Mouse (Mus musculus): ENCODE measurements around the gene Zfp446. TPM values are rescaled to one million over a fixed set of nuclear protein-coding genes. Genes with fewer than 3 reads are reported as not detected.

The Zfp446 gene
- total and polyA plus RNA-seq, 2 experiments from 2014 or later: 8.2 to 13.0 TPM

DNA sequence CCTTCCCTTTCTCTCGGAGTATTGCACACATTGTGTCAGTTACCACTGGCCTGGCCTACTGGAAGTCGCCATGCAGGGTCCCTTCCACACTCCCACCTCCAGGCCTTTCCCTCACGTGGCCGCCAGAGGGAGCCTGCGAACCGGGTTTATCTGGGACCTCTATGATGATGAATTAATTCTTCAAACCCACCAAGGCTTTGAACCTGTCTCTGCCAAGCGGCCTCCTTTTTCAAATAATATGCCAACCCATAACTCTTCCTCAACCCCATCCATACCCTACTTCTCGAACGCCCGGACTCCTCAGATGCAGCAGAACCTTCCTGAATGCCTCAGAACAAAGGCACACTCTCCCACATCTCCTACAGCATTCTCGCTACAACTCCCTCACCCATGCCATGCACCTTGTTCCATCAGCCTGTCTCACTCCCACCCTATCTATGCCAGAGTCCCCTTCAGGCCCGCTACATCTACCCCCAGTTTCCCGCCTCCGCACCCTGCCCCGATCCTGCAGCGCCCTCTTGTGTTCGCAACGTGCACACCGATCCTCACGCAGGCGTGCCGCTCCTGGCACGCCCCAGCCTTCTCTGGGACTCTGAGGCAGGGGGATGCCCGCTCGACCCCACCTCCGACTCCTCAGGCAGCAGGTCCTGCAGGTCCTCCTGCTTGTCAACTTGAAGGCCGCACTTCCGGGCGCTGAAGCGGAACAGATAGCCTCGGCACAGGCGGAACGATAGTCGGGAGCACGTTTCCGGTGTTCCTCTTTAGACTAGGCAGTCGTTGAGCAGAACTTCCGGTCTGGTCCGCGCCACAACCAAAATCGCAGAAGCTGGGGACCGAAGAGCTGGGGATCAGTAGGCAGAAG, 31.7 kb downstream of the Zfp446 start:
- under 1% methylated on average over 42 of the region's 42 CpGs for WGBS
- Histone ChIP-seq H3K27ac (ENCODE audit: low read depth, low read length) (peak overlapping the region; percentile 95), H3K9me3 (ENCODE audit: low read length) (no peaks in the 10 kb centered on the region), H3K27me3 (ENCODE audit: insufficient read depth, low read length) (no peaks in the 10 kb centered on the region), H3K4me1 (ENCODE audit: insufficient read depth) (0 out of 2 replicates have a peak, but pooled peaks cover 6% of the 10 kb centered on the region), H3K4me3 (ENCODE audit: low read depth, low read length) (peak overlapping the region; percentile 79), H3K4me2 (ENCODE audit: low read depth) (peak overlapping the region; percentile 74), H3K36me3 (ENCODE audit: insufficient read depth) (peaks cover 32% of the 10 kb centered on the region), H3K9ac (peak overlapping the region; percentile 86)
- DNase-seq (peak; percentile 97), ATAC-seq (peak; percentile 93)
- TF ChIP-seq CTCF (IDR thresholded peaks at IDR 0.05; ENCODE audit: low read depth): peak; percentile 89

DNA sequence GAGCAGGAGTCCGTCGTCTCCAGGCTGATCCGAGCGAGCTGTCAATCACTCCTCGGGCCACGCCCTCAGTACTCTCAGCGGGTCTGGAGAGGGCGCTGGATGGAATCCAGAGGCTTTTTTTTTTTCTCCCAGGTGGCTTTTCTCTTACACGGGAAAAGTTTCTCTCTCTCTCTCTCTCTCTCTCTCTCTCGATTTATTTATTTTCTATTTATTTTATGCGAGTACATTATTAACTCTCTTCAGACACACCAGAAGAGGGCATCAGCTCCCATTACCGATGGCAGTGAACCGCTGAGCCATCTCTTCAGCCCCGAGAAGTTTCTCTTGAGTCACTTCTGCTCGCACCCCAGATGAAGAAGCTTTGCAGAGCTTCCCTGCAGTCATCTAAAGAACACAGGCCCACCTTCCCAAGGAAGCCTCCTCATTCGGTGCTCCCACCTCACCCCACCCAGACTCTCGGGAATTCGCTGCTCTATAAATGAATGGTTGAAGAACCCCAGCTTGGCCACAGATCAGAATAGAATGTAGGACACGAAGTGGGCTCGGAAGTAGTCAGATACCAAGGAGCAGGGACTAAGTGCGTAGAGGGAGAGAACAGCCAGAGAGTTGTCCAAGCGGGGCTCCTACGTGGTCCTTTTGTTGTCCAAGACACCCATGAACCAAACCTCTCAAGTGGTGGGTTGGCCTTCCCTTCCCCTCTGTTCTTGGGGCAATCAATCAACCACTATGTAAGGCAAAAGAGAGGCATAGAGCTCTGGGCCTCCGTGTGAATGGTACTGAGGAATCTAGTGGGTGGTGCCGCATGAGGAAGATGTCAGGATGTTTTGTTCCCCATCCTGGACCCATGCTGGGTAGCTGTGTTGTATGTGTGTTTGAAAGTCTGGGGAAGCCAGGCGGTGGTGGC, 32.6 kb downstream of the Zfp446 start, which contains the start of gene Zbtb45:
TSS of gene Zbtb45 (minus strand) at position 30 of the 904 bp plus-strand sequence.
- H3K4me3 ChIP-seq (ENCODE audit: low read depth, low read length): peak within 1 kb of the TSS; percentile 79
- H3K4me2 ChIP-seq (ENCODE audit: low read depth): peak within 1 kb of the TSS; percentile 74
- peak within 1 kb of the TSS; percentile 95 for H3K27ac ChIP-seq (ENCODE audit: low read depth, low read length)
- H3K4me1 ChIP-seq (ENCODE audit: insufficient read depth): 0 out of 2 replicates have a peak, but pooled peaks cover 6% of the 10 kb centered on the region
- DNase-seq (no peak), ATAC-seq (no peak)
- H3K9me3 ChIP-seq (ENCODE audit: low read length): no peaks in the 10 kb centered on the region
- WGBS: 10% methylated on average over 26 of the region's 26 CpGs
- H3K9ac ChIP-seq: peak within 1 kb of the TSS; percentile 86
- H3K27me3 ChIP-seq (ENCODE audit: insufficient read depth, low read length): no peaks in the 10 kb centered on the region
- peaks cover 25% of the 10 kb centered on the region for H3K36me3 ChIP-seq (ENCODE audit: insufficient read depth)
- no peak for TF ChIP-seq CTCF (IDR thresholded peaks at IDR 0.05; ENCODE audit: low read depth)

DNA sequence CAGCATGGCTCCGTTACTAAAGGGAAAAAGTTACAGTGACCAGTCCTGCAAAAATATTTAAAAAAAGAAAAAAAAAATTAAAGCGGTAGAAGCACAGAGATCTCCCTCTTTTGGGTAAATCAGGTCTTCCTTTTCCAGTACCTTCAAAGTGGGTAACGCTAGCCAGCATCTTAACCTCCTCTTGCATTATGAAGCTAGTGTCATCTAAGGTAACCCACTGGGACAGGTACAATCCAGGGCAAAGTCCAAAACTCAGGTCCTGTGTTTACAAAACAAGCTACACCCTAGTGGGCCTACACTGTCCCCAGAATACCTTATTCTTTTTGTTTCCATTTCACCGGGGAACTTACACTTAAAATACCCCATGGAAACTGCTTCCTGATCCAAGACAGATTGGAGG, 36.0 kb downstream of the Zfp446 start:
- 0 out of 2 replicates have a peak, but pooled peaks cover 6% of the 10 kb centered on the region for H3K4me1 ChIP-seq (ENCODE audit: insufficient read depth)

DNA sequence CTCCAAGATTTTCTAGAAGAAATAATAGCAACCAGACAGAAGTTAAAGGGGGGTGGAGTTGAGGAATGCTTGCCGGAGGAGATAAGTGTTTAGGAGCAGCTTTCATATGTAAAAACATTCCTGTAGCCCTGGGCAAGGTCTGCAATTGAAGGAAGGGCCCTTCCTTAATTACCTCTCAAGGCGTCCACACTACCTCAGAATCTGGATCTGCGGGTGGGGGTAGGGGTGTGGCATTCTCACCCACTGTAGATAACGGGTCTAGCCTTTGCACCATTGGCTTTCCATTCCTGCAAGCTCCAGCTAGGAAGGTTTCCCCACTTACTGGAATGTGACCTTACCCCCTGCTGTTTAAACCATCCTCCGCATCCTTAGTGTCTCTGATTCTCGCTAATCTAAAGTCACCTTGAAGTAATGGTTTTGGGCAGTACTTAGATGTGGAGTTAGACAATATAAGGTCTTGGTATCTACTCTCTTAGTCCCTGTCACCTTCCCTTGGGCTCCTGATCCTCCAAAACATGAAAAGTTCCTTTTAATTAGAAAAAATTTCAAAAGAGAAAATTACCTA, 36.7 kb downstream of the Zfp446 start:
- DNase-seq (no peak), ATAC-seq (no peak)
- no peak overlapping the region for H3K4me2 ChIP-seq (ENCODE audit: low read depth)
- no peak overlapping the region for H3K27ac ChIP-seq (ENCODE audit: low read depth, low read length)
- no peak for TF ChIP-seq CTCF (IDR thresholded peaks at IDR 0.05; ENCODE audit: low read depth)
- WGBS: 40% methylated on average over 6 of the region's 6 CpGs
- H3K36me3 ChIP-seq (ENCODE audit: insufficient read depth): no peaks in the 10 kb centered on the region
- 0 out of 2 replicates have a peak, but pooled peaks cover 6% of the 10 kb centered on the region for H3K4me1 ChIP-seq (ENCODE audit: insufficient read depth)
- no peak overlapping the region for H3K4me3 ChIP-seq (ENCODE audit: low read depth, low read length)
- no peaks in the 10 kb centered on the region for H3K9me3 ChIP-seq (ENCODE audit: low read length)
- H3K9ac ChIP-seq: no peak overlapping the region
- H3K27me3 ChIP-seq (ENCODE audit: insufficient read depth, low read length): no peaks in the 10 kb centered on the region

More for the DNA sequence above, 36.0 kb downstream of the Zfp446 start:
- WGBS: 67% methylated on average over 4 of the region's 4 CpGs
- Histone ChIP-seq H3K9ac (no peak overlapping the region), H3K4me3 (ENCODE audit: low read depth, low read length) (no peak overlapping the region), H3K27me3 (ENCODE audit: insufficient read depth, low read length) (no peaks in the 10 kb centered on the region), H3K4me2 (ENCODE audit: low read depth) (no peak overlapping the region), H3K27ac (ENCODE audit: low read depth, low read length) (no peak overlapping the region), H3K36me3 (ENCODE audit: insufficient read depth) (no peaks in the 10 kb centered on the region), H3K9me3 (ENCODE audit: low read length) (no peaks in the 10 kb centered on the region)
- DNase-seq (no peak), ATAC-seq (no peak)
- TF ChIP-seq CTCF (IDR thresholded peaks at IDR 0.05; ENCODE audit: low read depth): no peak

DNA sequence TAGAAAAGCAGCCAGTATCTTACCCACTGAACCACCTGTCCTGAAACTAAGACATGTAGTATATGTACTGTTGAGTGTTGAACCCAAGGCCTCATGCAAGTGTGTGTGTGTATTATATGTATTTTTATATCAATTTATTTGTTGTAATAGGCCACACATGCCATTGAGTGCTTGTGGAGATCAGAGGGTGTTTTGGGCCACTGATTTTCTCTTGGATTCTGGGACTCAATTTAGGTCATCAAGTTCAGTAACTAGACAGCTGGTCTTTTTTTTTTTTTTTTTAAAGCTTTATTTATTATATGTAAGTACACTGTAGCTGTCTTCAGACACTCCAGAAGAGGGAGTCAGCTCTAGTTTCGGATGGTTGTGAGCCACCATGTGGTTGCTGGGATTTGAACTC, 37.6 kb downstream of the Zfp446 start:
- DNase-seq (no peak), ATAC-seq (no peak)
- 86% methylated on average over 1 of the region's 1 CpGs for WGBS
- no peaks in the 10 kb centered on the region for H3K27me3 ChIP-seq (ENCODE audit: insufficient read depth, low read length)
- H3K9ac ChIP-seq: no peak overlapping the region
- no peaks in the 10 kb centered on the region for H3K9me3 ChIP-seq (ENCODE audit: low read length)
- H3K36me3 ChIP-seq (ENCODE audit: insufficient read depth): no peaks in the 10 kb centered on the region
- no peak overlapping the region for H3K4me2 ChIP-seq (ENCODE audit: low read depth)
- H3K4me3 ChIP-seq (ENCODE audit: low read depth, low read length): no peak overlapping the region
- H3K27ac ChIP-seq (ENCODE audit: low read depth, low read length): no peak overlapping the region
- 0 out of 2 replicates have a peak, but pooled peaks cover 5% of the 10 kb centered on the region for H3K4me1 ChIP-seq (ENCODE audit: insufficient read depth)
- no peak for TF ChIP-seq CTCF (IDR thresholded peaks at IDR 0.05; ENCODE audit: low read depth)

DNA sequence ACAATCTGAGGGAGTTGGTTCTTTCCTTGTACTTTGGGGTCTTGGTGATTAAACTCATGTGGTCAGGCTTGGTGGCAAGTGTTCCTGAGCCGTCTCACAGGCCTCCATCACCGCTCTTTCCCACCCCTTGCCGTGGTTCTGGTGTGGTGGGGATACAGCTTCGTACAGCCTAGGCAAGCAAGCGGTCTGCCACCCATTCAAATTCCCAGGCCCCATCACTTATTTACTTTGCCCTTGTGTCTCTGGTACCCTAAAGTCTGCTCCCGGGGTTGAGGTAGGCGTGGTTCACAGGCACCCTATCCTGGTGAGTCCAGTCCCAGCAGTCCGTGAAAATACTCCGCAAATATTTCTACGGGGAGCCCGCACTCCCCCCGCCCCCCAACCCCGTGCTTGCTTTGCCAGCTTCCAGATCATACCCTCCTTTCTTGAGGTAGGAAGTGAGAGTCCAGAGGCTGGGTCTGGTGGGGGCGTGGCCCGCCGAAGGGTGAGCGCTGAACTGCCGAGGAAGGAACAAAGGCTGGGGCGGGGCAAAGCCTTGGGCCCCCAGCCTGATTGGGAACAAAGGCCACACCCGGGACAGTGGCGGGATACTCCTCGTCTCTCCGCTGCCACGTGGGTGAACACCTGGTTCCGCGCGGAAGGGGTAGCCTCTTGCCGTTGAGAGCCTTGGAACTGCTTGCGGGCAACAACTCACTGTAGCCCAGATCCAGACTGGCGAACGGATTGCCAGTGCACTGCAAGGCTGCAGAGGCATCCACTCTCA, 45.3 kb downstream of the Zfp446 start:
- H3K27ac ChIP-seq (ENCODE audit: low read depth, low read length): peak overlapping the region; percentile 99
- H3K4me3 ChIP-seq (ENCODE audit: low read depth, low read length): peak overlapping the region; percentile 89
- 3% methylated on average over 31 of the region's 31 CpGs for WGBS
- no peak for TF ChIP-seq CTCF (IDR thresholded peaks at IDR 0.05; ENCODE audit: low read depth)
- DNase-seq (peak; percentile 69), ATAC-seq (0 out of 2 replicates have a peak, but pooled peaks have one; percentile 1)
- no peaks in the 10 kb centered on the region for H3K27me3 ChIP-seq (ENCODE audit: insufficient read depth, low read length)
- peaks cover 19% of the 10 kb centered on the region for H3K36me3 ChIP-seq (ENCODE audit: insufficient read depth)
- no peaks in the 10 kb centered on the region for H3K9me3 ChIP-seq (ENCODE audit: low read length)
- H3K4me2 ChIP-seq (ENCODE audit: low read depth): peak overlapping the region; percentile 95
- H3K4me1 ChIP-seq (ENCODE audit: insufficient read depth): peaks cover 11% of the 10 kb centered on the region
- peak overlapping the region; percentile 82 for H3K9ac ChIP-seq

Data from forebrain, postnatal 0 days (tissue).